Mouse (Mus musculus) MEL (cell line): ENCODE data around the gene Frem1.

ENCODE experiments used
- CHD1 ChIP-seq: IDR thresholded peaks from 2 replicates; pipeline ENCODE4 v1.6.1; 2012; ENCODE audit warnings: low read depth, mild to moderate bottlenecking, inconsistent platforms, low read length, improper control_type of control experiment
- CTCF ChIP-seq, 3 experiments: IDR thresholded peaks in 2 of 3; conservative IDR thresholded peaks in 1 of 3; 2 replicates each; pipeline ENCODE4 v1.5.1; 2011 to 2012; ENCODE audit warnings: low read length in 3 of 3, low read depth in 2 of 3, mild to moderate bottlenecking in 2 of 3, improper control_type of control experiment in 1 of 3, inconsistent platforms in 1 of 3, mixed read lengths in 1 of 3, moderate library complexity in 1 of 3; ENCODE audit not compliant: control insufficient read depth in 1 of 3, insufficient read depth in 1 of 3, poor library complexity in 1 of 3, severe bottlenecking in 1 of 3
- EP300 ChIP-seq, 2 experiments: IDR thresholded peaks; 2 replicates each; pipeline ENCODE4 v1.6.1; 2011; ENCODE audit warnings: improper control_type of control experiment in 2 of 2, low read length in 2 of 2, low read depth in 1 of 2, mild to moderate bottlenecking in 1 of 2
- JUND ChIP-seq: IDR thresholded peaks from 2 replicates; pipeline ENCODE4 v1.6.1; 2011; ENCODE audit warnings: low read depth, mild to moderate bottlenecking, improper control_type of control experiment, low read length
- POLR2A ChIP-seq, 2 experiments: IDR thresholded peaks; 2 replicates each; pipeline ENCODE4 v1.6.1; 2011 to 2012; ENCODE audit warnings: low read length in 2 of 2, mild to moderate bottlenecking in 2 of 2, control low read depth in 1 of 2, improper control_type of control experiment in 1 of 2, low read depth in 1 of 2, moderate library complexity in 1 of 2; ENCODE audit not compliant: control insufficient read depth in 1 of 2, insufficient read depth in 1 of 2, poor library complexity in 1 of 2

GRCm38 (mm10) chr4:82992042-82992441, 60.1 kb downstream of the Frem1 start:
- TF ChIP-seq POLR2A (IDR thresholded peaks at IDR 0.05; ENCODE audit: control insufficient read depth in 1 of 2, insufficient read depth in 1 of 2, low read depth in 1 of 2, low read length in 2 of 2, poor library complexity in 1 of 2) (no peak), CHD1 (no peak), CTCF (IDR thresholded peaks at IDR 0.05 in 2 of 3, conservative IDR thresholded peaks at IDR 0.05 in 1 of 3; ENCODE audit: control insufficient read depth in 1 of 3, insufficient read depth in 1 of 3, low read depth in 2 of 3, low read length in 3 of 3, poor library complexity in 1 of 3, severe bottlenecking in 1 of 3) (no peak), EP300 (IDR thresholded peaks at IDR 0.05; ENCODE audit: low read depth in 1 of 2, low read length in 2 of 2) (no peak), JUND (no peak)
